Mouse (Mus musculus) left cerebral cortex, postnatal 10 days (tissue): ENCODE measurements around the gene Hspb2. TPM values are rescaled to one million over a fixed set of nuclear protein-coding genes. Genes with fewer than 3 reads are reported as not detected.

Source experiments
- DNase-seq, 2 experiments: peaks; one replicate each; pipeline ENCODE4 v3.0.0; 2021 to 2022; ENCODE audit warnings: low spot score in 2 of 2, mixed read lengths in 1 of 2; ENCODE audit errors: extremely low spot score in 1 of 2
- intact Hi-C: fragments of 180-260 bp; cut with DNase I; formaldehyde crosslinking; loops from one replicate; pipeline ENCODE4 v1.15.1; 2025
- total RNA-seq, 2 experiments: library from RNA; stranded (reverse); gene quantifications; 2 replicates each; pipeline ENCODE4 v1.2.3; 2021

Gene Hspb2
- total RNA-seq, 2 experiments from 2014 or later = 1.7 to 2.2 TPM

GRCm38 (mm10) chr9:50752784-50753615 is 846 bp upstream of the Hspb2 start:
- intact Hi-C loops = no loop called here
- DNase-seq = peak; percentile 67 to 87

GRCm38 (mm10) chr9:50751323-50751722 is 831 bp downstream of the Hspb2 start, which contains the start of gene Cryab:
Gene Cryab (plus strand): TSS chr9:50751325.
- no peak for DNase-seq
- intact Hi-C loops = no loop called here

DNA sequence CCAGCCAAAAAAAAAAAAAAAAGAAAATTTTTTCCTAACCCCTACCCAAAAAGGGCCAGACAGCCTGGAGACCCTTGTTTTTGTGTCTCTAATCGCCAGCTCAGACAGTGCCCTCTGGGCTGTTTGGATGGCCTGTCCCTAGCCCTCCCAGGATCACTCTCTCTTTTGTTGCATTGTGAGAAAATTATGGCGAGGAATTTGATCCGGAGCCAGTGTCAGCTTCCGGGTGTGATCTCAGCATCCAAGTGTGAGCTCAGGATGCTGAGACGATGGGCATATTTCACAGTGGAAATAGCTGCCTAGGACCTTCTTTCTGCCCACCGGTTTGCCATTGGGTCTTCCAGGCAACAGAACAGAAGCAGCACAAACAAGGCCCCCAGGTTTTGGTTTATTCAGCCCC is 1.4 kb downstream of the Hspb2 start:
- no peak for DNase-seq
- intact Hi-C loops = no loop called here

DNA sequence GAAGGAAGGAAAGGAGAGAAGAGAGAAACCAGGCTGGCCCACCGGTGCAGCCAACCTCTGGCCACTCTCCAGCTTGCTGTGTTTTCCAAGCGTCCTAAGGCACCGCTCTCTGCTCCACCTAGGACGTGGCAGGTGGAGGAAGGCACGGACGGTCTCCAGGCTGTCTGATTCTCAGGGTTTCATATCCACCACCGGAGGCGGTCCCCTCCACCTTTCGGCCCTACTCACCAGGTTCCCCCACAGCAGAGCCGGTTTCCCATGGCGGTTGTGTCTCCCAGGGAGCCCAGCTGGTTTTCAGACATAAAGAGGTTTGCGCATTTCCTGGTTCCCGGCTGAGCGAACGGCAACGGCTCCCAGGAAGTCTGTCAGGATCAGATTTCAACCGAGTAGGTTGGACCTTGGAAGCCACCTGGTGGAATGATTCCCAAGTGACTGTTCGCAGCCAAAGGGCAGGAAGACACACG is 5.9 kb downstream of the Hspb2 start, which contains the start of gene 2310030G06Rik:
Gene 2310030G06Rik (minus strand): TSS at position 323 of the 464 bp plus-strand sequence.
- intact Hi-C loops = no loop called here
- DNase-seq = no peak

GRCm38 (mm10) chr9:50745806-50746205 is 6.3 kb downstream of the Hspb2 start:
- intact Hi-C loops = no loop called here
- DNase-seq = no peak

GRCm38 (mm10) chr9:50742744-50743143 is 9.4 kb downstream of the Hspb2 start:
- intact Hi-C loops = no loop called here
- no peak for DNase-seq

- intact Hi-C loops = no loop called here
- DNase-seq = no peak
These were observed 9.9 kb downstream of the Hspb2 start for GRCm38 (mm10) chr9:50742261-50742660.

- intact Hi-C loops = no loop called here
- DNase-seq = no peak
These were observed 11.0 kb downstream of the Hspb2 start for GRCm38 (mm10) chr9:50740867-50741784.

DNA sequence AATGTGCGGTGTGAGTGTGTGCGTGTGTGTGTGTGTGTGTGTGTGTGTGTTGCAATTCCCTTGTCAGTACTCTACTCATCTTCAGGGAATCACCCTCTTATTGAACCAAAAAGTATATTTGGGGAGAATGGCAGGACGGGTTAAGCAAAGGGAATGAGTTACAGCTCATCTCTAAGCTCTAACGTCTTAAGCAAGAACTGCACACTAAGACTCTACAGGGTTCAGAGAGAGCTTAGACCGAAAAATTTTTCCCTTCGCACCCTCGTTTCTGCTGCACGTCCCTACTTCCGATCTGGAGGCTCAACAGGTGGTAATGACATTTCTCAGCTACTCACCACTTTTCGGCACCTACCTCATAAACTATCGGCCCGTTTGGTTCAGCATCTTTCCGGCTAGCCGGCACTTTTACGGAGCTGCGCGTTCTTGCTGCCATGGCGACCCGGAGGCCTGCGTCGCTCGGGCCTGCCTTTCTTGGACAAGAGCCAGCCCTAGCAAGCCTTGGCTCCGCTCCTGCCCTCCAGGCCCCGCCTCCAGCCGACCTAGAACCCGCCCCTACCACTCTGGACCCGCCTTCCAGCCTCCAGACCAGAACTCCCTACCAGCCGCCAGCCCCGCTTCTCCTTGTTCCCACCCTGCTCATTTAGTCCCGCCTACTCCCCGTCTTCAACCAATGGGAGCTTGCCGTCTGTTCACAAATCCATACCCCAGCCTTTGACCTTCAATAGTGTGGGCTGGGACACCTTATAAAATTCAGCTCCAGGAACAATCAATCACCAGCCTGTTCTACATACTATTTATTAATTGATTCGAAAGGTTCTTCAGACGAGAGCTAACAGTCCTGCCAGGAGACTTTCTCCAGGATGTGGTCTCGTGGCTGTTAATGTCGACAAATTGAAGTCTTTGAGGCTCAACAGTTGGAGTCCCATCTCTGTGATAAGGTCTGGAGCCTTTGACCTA is 13.0 kb downstream of the Hspb2 start, which contains the start of gene Dixdc1:
Gene Dixdc1 (minus strand): TSS at position 604 of the 957 bp plus-strand sequence.
- intact Hi-C loops = loop anchor here (5.0 kb wide), 1 partner anchor 42 kb away; no protein-coding TSS in a partner anchor
- peak; percentile 87 to 94 for DNase-seq

DNA sequence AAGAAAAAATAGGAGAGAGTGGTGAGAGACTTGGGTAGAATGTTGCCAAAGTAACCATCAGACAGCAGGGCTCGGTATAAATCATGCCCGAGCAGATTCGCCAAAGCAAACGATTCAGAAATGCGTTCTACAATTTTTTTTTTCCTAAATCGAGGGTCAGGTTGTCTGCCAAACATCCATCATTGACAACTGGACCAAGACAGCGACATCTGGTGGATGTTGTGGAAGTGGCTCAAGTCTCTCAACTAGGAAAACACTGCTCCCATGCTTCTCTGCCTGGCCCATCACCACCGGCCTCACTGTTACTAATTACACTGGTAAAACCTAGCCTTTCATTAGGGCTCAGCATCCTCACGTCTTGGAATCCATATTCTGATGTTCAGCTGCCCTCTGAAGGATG is 17.2 kb downstream of the Hspb2 start:
- intact Hi-C loops = loop anchor here (5.0 kb wide), 1 partner anchor 38 kb away; no protein-coding TSS in a partner anchor
- peak in 1 of 2 experiments; percentile 45 for DNase-seq

GRCm38 (mm10) chr9:50732560-50732959 is 19.6 kb downstream of the Hspb2 start:
- intact Hi-C loops = no loop called here

DNA sequence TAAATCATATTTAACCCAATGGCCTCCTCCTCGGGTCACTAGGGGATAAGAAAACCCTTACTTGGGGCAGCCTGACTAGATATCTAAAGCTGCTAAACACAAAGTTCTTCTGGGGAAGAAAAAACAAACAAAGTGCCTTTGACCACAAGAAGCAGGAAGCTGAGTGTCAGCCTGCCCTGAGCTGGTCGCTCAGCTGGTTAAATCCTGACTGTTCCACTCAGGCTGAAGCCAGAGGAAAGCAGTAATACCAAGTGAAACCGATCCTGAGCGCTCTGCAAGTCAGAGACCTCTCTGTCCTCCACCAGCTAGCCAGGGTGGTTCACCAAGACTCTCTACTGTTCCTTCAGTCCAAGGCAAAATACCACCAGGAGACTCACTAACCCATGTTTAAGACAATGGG is 22.6 kb downstream of the Hspb2 start:
- intact Hi-C loops = no loop called here
- no peak for DNase-seq

More at GRCm38 (mm10) chr9:50732560-50732959, 19.6 kb downstream of the Hspb2 start:
- DNase-seq = no peak

DNA sequence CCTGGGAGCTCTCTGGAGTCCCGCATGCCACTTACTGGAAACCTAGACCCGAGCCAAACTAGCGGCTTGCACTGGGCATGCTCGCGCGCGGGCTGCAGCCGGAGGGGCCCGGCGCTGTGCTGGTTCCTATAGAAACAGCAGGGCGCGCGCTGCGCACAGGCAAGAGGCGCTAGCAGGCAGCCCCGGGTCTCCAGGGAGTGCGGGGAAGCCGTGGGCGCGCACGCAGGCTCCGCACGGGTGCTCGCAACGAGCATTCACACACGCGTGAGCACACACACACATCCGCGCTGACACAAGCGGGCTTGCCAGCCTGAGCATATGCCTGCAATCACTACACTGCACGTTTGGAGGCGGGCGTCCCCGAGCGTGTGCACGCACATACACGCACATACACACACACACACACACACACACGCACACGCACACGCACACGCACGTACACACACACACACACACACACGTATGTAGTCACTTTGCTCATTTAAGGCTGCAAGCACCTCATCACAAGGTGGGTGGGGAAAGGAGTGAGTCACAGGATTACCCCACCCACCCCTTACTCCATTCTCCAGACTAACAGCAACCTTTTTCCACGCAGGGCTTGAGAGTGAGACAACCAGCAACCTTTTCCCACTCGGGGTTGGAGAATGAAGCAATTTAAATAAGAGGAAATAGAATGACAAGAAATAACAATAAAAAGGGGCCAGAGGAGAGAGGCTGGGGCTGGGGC is 24.1 kb downstream of the Hspb2 start:
- DNase-seq = peak; percentile 90 to 91
- intact Hi-C loops = no loop called here

DNA sequence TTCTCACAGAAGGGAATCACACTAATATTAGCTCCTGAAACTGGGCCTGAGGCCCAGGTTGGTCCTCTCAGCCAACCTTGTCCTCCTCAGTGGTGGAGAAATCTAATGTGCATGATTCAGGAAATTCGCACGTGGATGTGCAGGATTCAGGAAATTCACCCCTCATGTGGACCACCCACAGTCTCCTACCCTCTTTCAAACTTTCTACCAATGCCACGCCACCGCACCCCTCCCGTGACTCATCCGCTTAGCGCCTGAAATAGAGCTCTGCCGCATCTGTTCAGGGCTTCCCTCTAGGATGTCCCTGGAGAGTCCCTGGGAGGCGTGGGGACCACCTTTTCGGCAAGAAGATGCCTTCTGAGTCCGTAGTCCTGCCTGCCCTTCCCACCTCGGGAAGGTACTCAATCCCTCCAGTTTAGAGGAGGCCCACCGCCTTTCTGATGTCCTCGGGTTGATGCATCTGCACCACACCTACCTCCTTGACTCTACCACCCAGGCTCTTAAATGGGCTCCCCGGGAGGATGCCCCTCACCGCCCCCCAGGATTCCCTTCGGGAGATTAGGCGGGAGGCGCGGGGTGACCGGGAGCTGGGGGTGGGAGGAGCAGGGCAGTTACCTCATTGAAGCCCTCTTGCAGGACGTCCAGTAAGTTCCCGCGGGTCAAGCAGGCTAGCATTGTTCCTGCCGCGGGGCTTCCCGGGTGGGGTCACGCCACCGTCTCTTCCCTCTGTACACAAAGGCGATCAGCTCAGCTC is 24.8 kb downstream of the Hspb2 start:
- intact Hi-C loops = no loop called here
- DNase-seq = peak in 1 of 2 experiments; percentile 60

DNA sequence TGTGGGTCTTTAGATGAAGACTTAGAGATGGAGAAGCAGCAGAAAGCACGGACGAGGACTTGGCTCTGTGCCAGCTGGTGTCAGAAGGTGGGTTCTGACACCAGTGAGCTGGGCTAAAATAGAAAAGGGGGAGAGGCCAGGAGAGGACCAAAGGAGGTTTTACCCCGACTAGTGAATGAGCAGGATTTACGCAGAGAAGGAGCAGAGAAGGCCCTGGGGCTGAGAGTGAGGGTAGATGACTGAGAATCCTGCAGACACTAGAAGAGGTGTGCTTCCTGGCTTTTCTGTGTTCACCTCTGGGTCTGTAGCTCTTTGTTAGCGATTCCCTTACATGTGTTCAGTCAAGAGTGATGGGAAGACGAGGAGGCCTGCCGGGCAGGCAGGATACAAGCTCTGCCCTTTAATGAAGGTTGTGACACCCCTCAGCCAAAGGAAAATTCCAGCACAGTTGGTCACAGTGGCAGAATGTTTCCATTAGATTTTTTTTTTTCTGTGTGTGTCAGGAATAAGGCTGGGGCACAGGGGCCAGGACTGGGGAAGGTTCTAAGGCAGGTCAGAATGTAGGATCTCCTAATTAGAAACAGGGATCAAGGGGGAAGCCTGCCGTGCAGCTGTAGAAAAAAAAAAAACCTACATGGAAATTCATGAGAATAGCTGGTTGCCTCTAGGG is 26.1 kb downstream of the Hspb2 start:
- intact Hi-C loops = no loop called here
- no peak for DNase-seq

GRCm38 (mm10) chr9:50724661-50725330 is 27.4 kb downstream of the Hspb2 start:
- no peak for DNase-seq
- intact Hi-C loops = no loop called here
